Comparison of ENCODE assay signal across 31 mouse cellular contexts in the genomic region with DNA sequence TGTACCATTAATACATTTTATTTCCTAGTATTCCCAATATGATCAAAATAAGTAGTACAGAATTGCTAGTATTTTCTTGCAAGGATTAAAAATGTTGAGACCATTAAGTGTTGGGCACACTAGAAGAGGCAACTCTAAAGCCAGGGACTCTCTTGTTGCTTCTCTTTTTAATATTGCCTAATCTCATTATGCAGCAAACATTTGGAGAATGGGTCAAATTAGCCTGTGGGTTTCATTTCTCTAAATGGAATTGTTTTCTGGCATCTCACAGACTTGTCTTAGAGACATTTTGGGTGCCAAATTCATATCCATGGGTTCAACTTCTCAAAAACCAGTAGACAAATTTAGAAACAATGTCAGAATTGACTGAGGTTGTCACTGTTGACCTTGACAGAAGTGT. TPM values are rescaled to one million over a fixed set of nuclear protein-coding genes. Genes with fewer than 3 reads are reported as not detected.
"Had no signal": no experiment of that assay in that cellular context is flagged by ENCODE, and none has a peak within 500 bp of the region (broad histone marks: within the 10 kb centered on the region; RNA-seq: fewer than 3 reads in every experiment).

No protein-coding gene starts in this region.

- H3K27ac ChIP-seq: heart, embryonic 10.5 days; hindbrain, embryonic 10.5 days; hindbrain, embryonic 12.5 days; hindbrain, embryonic 14.5 days; intestine, embryonic 15.5 days; layer of hippocampus, adult 2 months; left cerebral cortex, adult 2 months; limb, embryonic 10.5 days; limb, embryonic 12.5 days; liver, embryonic 13.5 days had no signal

- ATAC-seq: hindbrain, embryonic 16.5 days; inflammation-experienced regulatory T-cells, adult 6 months; intestine, embryonic 15.5 days; intestine, postnatal 0 days had no signal

- H3K4me2 ChIP-seq: heart, embryonic 12.5 days; hindbrain, embryonic 12.5 days; hindbrain, embryonic 14.5 days; intestine, embryonic 15.5 days; limb, embryonic 12.5 days; liver, embryonic 11.5 days; liver, embryonic 13.5 days had no signal

- H3K27me3 ChIP-seq: heart, embryonic 12.5 days; hindbrain, embryonic 12.5 days; intestine, embryonic 15.5 days; limb, embryonic 12.5 days; liver, embryonic 13.5 days had no signal

- H3K9ac ChIP-seq: heart, embryonic 12.5 days; hindbrain, embryonic 12.5 days; hindbrain, embryonic 14.5 days; intestine, embryonic 15.5 days; limb, embryonic 12.5 days; liver, embryonic 13.5 days had no signal

- DNase-seq: gastrocnemius, postnatal 14 days; gastrocnemius, postnatal 36 days; heart, adult 18-20 months; heart, postnatal 10 days; heart, postnatal 4 days; kidney, adult 18-20 months; kidney, adult 8-10 months; kidney, postnatal 10 days; kidney, postnatal 25 days; kidney, postnatal 4 days; liver, embryonic 13.5 days had no signal

- H3K4me1 ChIP-seq: heart, embryonic 10.5 days; heart, embryonic 12.5 days; hindbrain, embryonic 10.5 days; hindbrain, embryonic 12.5 days; intestine, embryonic 15.5 days; limb, embryonic 10.5 days; limb, embryonic 12.5 days; liver, embryonic 13.5 days had no signal

- H3K36me3 ChIP-seq: heart, embryonic 10.5 days; heart, embryonic 12.5 days; hindbrain, embryonic 10.5 days; hindbrain, embryonic 12.5 days; intestine, embryonic 15.5 days; limb, embryonic 10.5 days; limb, embryonic 12.5 days; liver, embryonic 13.5 days had no signal

- H3K4me3 ChIP-seq: heart, embryonic 10.5 days; heart, embryonic 12.5 days; hindbrain, embryonic 10.5 days; hindbrain, embryonic 12.5 days; intestine, embryonic 15.5 days; layer of hippocampus, adult 2 months; left cerebral cortex, adult 2 months; limb, embryonic 10.5 days; limb, embryonic 12.5 days; liver, embryonic 13.5 days had no signal

- H3K9me3 ChIP-seq: heart, embryonic 10.5 days; heart, embryonic 12.5 days; hindbrain, embryonic 10.5 days; hindbrain, embryonic 12.5 days; intestine, embryonic 15.5 days; limb, embryonic 10.5 days; limb, embryonic 12.5 days; liver, embryonic 13.5 days had no signal

RNA-seq across cellular contexts. Expression of gene Myh15, which starts 8.1 kb away (rescaled TPM):
- total RNA-seq: gastrocnemius, postnatal 14 days; gastrocnemius, postnatal 36 days; heart, adult 18-20 months; heart, adult 8-10 months; heart, postnatal 10 days; heart, postnatal 25 days; heart, postnatal 4 days had no signal
- polyA plus RNA-seq: gonadal fat pad, adult 2 months; heart, embryonic 10.5 days; heart, embryonic 14.5 days; hindbrain, embryonic 10.5 days; hindbrain, embryonic 12.5 days; intestine, embryonic 15.5 days; intestine, postnatal 0 days; kidney, embryonic 14.5 days; kidney, embryonic 16.5 days; liver, embryonic 11.5 days; liver, embryonic 13.5 days had no signal
